In the genomic region with DNA sequence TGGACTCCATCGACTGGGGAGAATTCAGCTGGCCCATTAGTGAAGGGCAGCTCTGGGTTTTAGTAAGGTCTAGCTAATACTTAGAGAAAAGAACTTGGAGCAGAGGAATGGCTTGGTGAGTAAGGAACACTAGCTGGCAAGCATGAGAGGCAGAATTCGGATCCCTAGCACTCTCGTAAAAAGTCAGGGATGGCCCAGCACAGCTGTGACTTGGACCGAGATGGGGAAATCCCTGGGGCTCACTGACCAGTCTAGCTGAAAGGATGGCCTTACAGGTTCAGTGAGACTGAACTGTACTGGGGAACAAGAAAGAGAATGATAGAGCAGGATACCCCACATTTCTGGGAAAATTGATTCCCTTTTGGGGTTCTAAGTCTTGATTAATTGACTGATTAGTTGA, we compare ENCODE assay signal across 22 mouse cellular contexts. TPM values are rescaled to one million over a fixed set of nuclear protein-coding genes. Genes with fewer than 3 reads are reported as not detected.
DNase-seq lines count a peak whose midpoint lies in the region; ATAC-seq lines count a peak whose summit lies in the region.
"Had no signal": no experiment of that assay in that cellular context is flagged by ENCODE, and none has a peak within 500 bp of the region (broad histone marks: within the 10 kb centered on the region; RNA-seq: fewer than 3 reads in every experiment).

No protein-coding gene starts in this region.

- H3K4me3 ChIP-seq in embryonic facial prominence, embryonic 14.5 days (ENCODE audit: low read depth, low read length) = no peak overlapping the region
- H3K4me3 ChIP-seq in embryonic facial prominence, embryonic 10.5 days = no peak overlapping the region
- no peak overlapping the region for H3K4me3 ChIP-seq in limb, embryonic 12.5 days (replicated peaks)
- no peak overlapping the region for H3K4me3 ChIP-seq in limb, embryonic 10.5 days
- no peak overlapping the region for H3K4me3 ChIP-seq in limb, embryonic 15.5 days
- H3K4me3 ChIP-seq in hindbrain, embryonic 16.5 days (ENCODE audit: low read length) = no peak overlapping the region
- H3K4me3 ChIP-seq: forebrain, embryonic 15.5 days; heart, embryonic 13.5 days; hindbrain, embryonic 12.5 days had no signal

- no peaks in the 10 kb centered on the region for H3K9me3 ChIP-seq in embryonic facial prominence, embryonic 14.5 days (ENCODE audit: control insufficient read depth, low read length)
- no peaks in the 10 kb centered on the region for H3K9me3 ChIP-seq in embryonic facial prominence, embryonic 10.5 days
- no peaks in the 10 kb centered on the region for H3K9me3 ChIP-seq in limb, embryonic 12.5 days
- H3K9me3 ChIP-seq in limb, embryonic 10.5 days (replicated peaks) = no peaks in the 10 kb centered on the region
- no peaks in the 10 kb centered on the region for H3K9me3 ChIP-seq in limb, embryonic 15.5 days
- no peaks in the 10 kb centered on the region for H3K9me3 ChIP-seq in hindbrain, embryonic 16.5 days (ENCODE audit: control insufficient read depth, low read length)
- H3K9me3 ChIP-seq: forebrain, embryonic 15.5 days; G1E; heart, embryonic 13.5 days; hindbrain, embryonic 12.5 days had no signal

- H3K9ac ChIP-seq in embryonic facial prominence, embryonic 14.5 days (ENCODE audit: low read depth, low read length) = no peak overlapping the region
- no peak overlapping the region for H3K9ac ChIP-seq in limb, embryonic 12.5 days (replicated peaks)
- H3K9ac ChIP-seq in limb, embryonic 15.5 days = no peak overlapping the region
- no peak overlapping the region for H3K9ac ChIP-seq in hindbrain, embryonic 16.5 days (ENCODE audit: low read depth, low read length)
- H3K9ac ChIP-seq: forebrain, embryonic 15.5 days; heart, embryonic 13.5 days; hindbrain, embryonic 12.5 days had no signal

- H3K4me2 ChIP-seq in embryonic facial prominence, embryonic 14.5 days (ENCODE audit: low read depth, low read length) = peak overlapping the region; percentile 31; the same call in 1 of the 2 replicates
- peak overlapping the region; percentile 30; the same call in 1 of the 2 replicates for H3K4me2 ChIP-seq in limb, embryonic 12.5 days
- H3K4me2 ChIP-seq in limb, embryonic 15.5 days = no peak overlapping the region
- no peak overlapping the region for H3K4me2 ChIP-seq in hindbrain, embryonic 16.5 days (ENCODE audit: low read length)
- H3K4me2 ChIP-seq: forebrain, embryonic 15.5 days; heart, embryonic 13.5 days; hindbrain, embryonic 12.5 days had no signal

- H3K4me1 ChIP-seq in embryonic facial prominence, embryonic 14.5 days (ENCODE audit: control insufficient read depth, insufficient read depth, low read length) = peaks cover 3% of the 10 kb centered on the region
- H3K4me1 ChIP-seq in embryonic facial prominence, embryonic 10.5 days = peaks cover 12% of the 10 kb centered on the region; the same call in 1 of the 2 replicates
- H3K4me1 ChIP-seq in limb, embryonic 12.5 days (replicated peaks) = peaks cover 13% of the 10 kb centered on the region
- H3K4me1 ChIP-seq in limb, embryonic 10.5 days = peaks cover 20% of the 10 kb centered on the region
- peaks cover 6% of the 10 kb centered on the region for H3K4me1 ChIP-seq in limb, embryonic 15.5 days
- no peaks in the 10 kb centered on the region for H3K4me1 ChIP-seq in hindbrain, embryonic 16.5 days (ENCODE audit: control insufficient read depth, insufficient read depth, low read depth, low read length)
- H3K4me1 ChIP-seq: forebrain, embryonic 15.5 days; heart, embryonic 13.5 days; hindbrain, embryonic 12.5 days had no signal

- no peak overlapping the region for H3K27ac ChIP-seq in embryonic facial prominence, embryonic 14.5 days (replicated peaks; ENCODE audit: low read depth, low read length)
- H3K27ac ChIP-seq in embryonic facial prominence, embryonic 10.5 days (replicated peaks) = no peak overlapping the region
- peak overlapping the region; percentile 30; the same call in 1 of the 2 replicates for H3K27ac ChIP-seq in limb, embryonic 12.5 days
- H3K27ac ChIP-seq in limb, embryonic 10.5 days = no peak overlapping the region
- 0 out of 2 replicates have a peak overlapping the region, but pooled peaks have one; percentile 27 for H3K27ac ChIP-seq in limb, embryonic 15.5 days
- H3K27ac ChIP-seq in hindbrain, embryonic 16.5 days (ENCODE audit: low read depth, low read length) = no peak overlapping the region
- H3K27ac ChIP-seq: forebrain, embryonic 15.5 days; heart, embryonic 13.5 days; hindbrain, embryonic 12.5 days; hindbrain, postnatal 0 days had no signal

- DNase-seq in embryonic facial prominence, embryonic 14.5 days (ENCODE audit: low spot score) = no peak
- no peak for DNase-seq in embryonic facial prominence, embryonic 10.5 days (ENCODE audit: low spot score)
- DNase-seq in kidney, adult 11 months = peak; percentile 6
- DNase-seq in kidney, postnatal 14 days = no peak
- no peak for DNase-seq in limb, embryonic 10.5 days (ENCODE audit: low spot score)
- DNase-seq: adrenal gland, postnatal 10 days; B cell, adult 2 months; cerebellum, adult 11 months; cerebellum, adult 9-10 months; cerebellum, postnatal 25 days; heart, postnatal 4 days had no signal

- H3K27me3 ChIP-seq in embryonic facial prominence, embryonic 14.5 days (replicated peaks; ENCODE audit: control insufficient read depth, insufficient read depth, low read length) = 0 out of 2 replicates have a peak, but pooled peaks cover 3% of the 10 kb centered on the region
- no peaks in the 10 kb centered on the region for H3K27me3 ChIP-seq in embryonic facial prominence, embryonic 10.5 days (replicated peaks; ENCODE audit: low read depth, poor library complexity, severe bottlenecking)
- H3K27me3 ChIP-seq in limb, embryonic 12.5 days = no peaks in the 10 kb centered on the region; the same call in 1 of the 2 replicates
- 0 out of 2 replicates have a peak, but pooled peaks cover 3% of the 10 kb centered on the region for H3K27me3 ChIP-seq in limb, embryonic 10.5 days (ENCODE audit: low read depth, poor library complexity, severe bottlenecking)
- no peaks in the 10 kb centered on the region for H3K27me3 ChIP-seq in limb, embryonic 15.5 days
- H3K27me3 ChIP-seq in hindbrain, embryonic 16.5 days (replicated peaks; ENCODE audit: control insufficient read depth, insufficient read depth, low read length) = no peaks in the 10 kb centered on the region
- H3K27me3 ChIP-seq: forebrain, embryonic 15.5 days; heart, embryonic 13.5 days; hindbrain, embryonic 12.5 days had no signal

- no peaks in the 10 kb centered on the region for H3K36me3 ChIP-seq in embryonic facial prominence, embryonic 14.5 days (ENCODE audit: control insufficient read depth, insufficient read depth, low read length)
- H3K36me3 ChIP-seq in embryonic facial prominence, embryonic 10.5 days (replicated peaks) = peaks cover 3% of the 10 kb centered on the region; the same call in 1 of the 2 replicates
- H3K36me3 ChIP-seq in limb, embryonic 12.5 days = no peaks in the 10 kb centered on the region
- no peaks in the 10 kb centered on the region for H3K36me3 ChIP-seq in limb, embryonic 10.5 days
- no peaks in the 10 kb centered on the region for H3K36me3 ChIP-seq in limb, embryonic 15.5 days
- H3K36me3 ChIP-seq in hindbrain, embryonic 16.5 days (ENCODE audit: control insufficient read depth, insufficient read depth, low read length) = no peaks in the 10 kb centered on the region
- H3K36me3 ChIP-seq: forebrain, embryonic 15.5 days; G1E; hindbrain, embryonic 12.5 days had no signal

- 68% methylated on average over 4 of the region's 4 CpGs for WGBS in embryonic facial prominence, embryonic 14.5 days
- WGBS in embryonic facial prominence, embryonic 10.5 days = 83% methylated on average over 4 of the region's 4 CpGs
- 72% methylated on average over 4 of the region's 4 CpGs for WGBS in limb, embryonic 12.5 days
- WGBS in limb, embryonic 10.5 days = 83% methylated on average over 4 of the region's 4 CpGs
- WGBS in limb, embryonic 15.5 days = 43% methylated on average over 4 of the region's 4 CpGs
- WGBS in hindbrain, embryonic 16.5 days = 80% methylated on average over 4 of the region's 4 CpGs

- no peak for ATAC-seq in embryonic facial prominence, embryonic 14.5 days (ENCODE audit: low read depth)
- no peak for ATAC-seq in limb, embryonic 12.5 days (ENCODE audit: insufficient number of reproducible peaks, insufficient read depth, low FRiP score, low TSS enrichment, low read depth)
- no peak for ATAC-seq in limb, embryonic 15.5 days (ENCODE audit: insufficient number of reproducible peaks, low FRiP score, low TSS enrichment, low read depth)
- no peak for ATAC-seq in hindbrain, embryonic 16.5 days
- ATAC-seq: CD4-positive, CD25-positive, alpha-beta regulatory T cell, adult 4 months; forebrain, embryonic 15.5 days; hindbrain, postnatal 0 days had no signal

RNA-seq across cellular contexts. Expression of gene Ccdc81, which starts 6.3 kb away (rescaled TPM):
- polyA plus RNA-seq in embryonic facial prominence, embryonic 14.5 days (2014; fragmentation: Nextera tagmentation; extraction: Ambion mirVana) = 0.48 and 1.2 TPM in 2 replicates
- 0.10 and 0.31 TPM in 2 replicates for polyA plus RNA-seq in embryonic facial prominence, embryonic 10.5 days (2016; fragmentation: Nextera tagmentation; extraction: Ambion mirVana)
- 0.08 and 0.21 TPM in 2 replicates for polyA plus RNA-seq in limb, embryonic 12.5 days (2016; fragmentation: Nextera tagmentation; extraction: Ambion mirVana)
- polyA plus RNA-seq in limb, embryonic 10.5 days (2016; fragmentation: Nextera tagmentation; extraction: Ambion mirVana) = 0.08 TPM in 1 of 2 replicates, not detected in the other
- 0.07 and 0.09 TPM in 2 replicates for polyA plus RNA-seq in limb, embryonic 15.5 days (2015; fragmentation: Nextera tagmentation; extraction: Ambion mirVana)
- polyA plus RNA-seq in hindbrain, embryonic 16.5 days (2015; fragmentation: Nextera tagmentation; extraction: Ambion mirVana) = 0.79 and 0.90 TPM in 2 replicates
- polyA plus RNA-seq: CD4-positive, CD25-positive, alpha-beta regulatory T cell, adult 4 months; G1E; heart, embryonic 13.5 days; heart, postnatal 0 days; intestine, embryonic 14.5 days had no signal

RNA-seq across cellular contexts. Expression of gene Hikeshi, which starts 31.3 kb away (rescaled TPM):
- 125 and 136 TPM in 2 replicates for polyA plus RNA-seq in embryonic facial prominence, embryonic 14.5 days (2014; fragmentation: Nextera tagmentation; extraction: Ambion mirVana)
- 149 and 159 TPM in 2 replicates for polyA plus RNA-seq in embryonic facial prominence, embryonic 10.5 days (2016; fragmentation: Nextera tagmentation; extraction: Ambion mirVana)
- 124 and 129 TPM in 2 replicates for polyA plus RNA-seq in limb, embryonic 12.5 days (2016; fragmentation: Nextera tagmentation; extraction: Ambion mirVana)
- 138 and 152 TPM in 2 replicates for polyA plus RNA-seq in limb, embryonic 10.5 days (2016; fragmentation: Nextera tagmentation; extraction: Ambion mirVana)
- 116 and 117 TPM in 2 replicates for polyA plus RNA-seq in limb, embryonic 15.5 days (2015; fragmentation: Nextera tagmentation; extraction: Ambion mirVana)
- polyA plus RNA-seq in hindbrain, embryonic 16.5 days (2015; fragmentation: Nextera tagmentation; extraction: Ambion mirVana) = 124 and 133 TPM in 2 replicates

Comparison
In these comparisons a context has a peak if more than half of its experiments do, and no peak if none do; other contexts are left out.
1. H3K27ac ChIP-seq: peak in limb, embryonic 12.5 days (single experiment) and limb, embryonic 15.5 days (single experiment); none in embryonic facial prominence, embryonic 14.5 days (single experiment), embryonic facial prominence, embryonic 10.5 days (single experiment), limb, embryonic 10.5 days (single experiment) and hindbrain, embryonic 16.5 days (single experiment).
2. H3K4me2 ChIP-seq: peak in embryonic facial prominence, embryonic 14.5 days (single experiment) and limb, embryonic 12.5 days (single experiment); none in limb, embryonic 15.5 days (single experiment) and hindbrain, embryonic 16.5 days (single experiment).